Mouse (Mus musculus): ENCODE results near the gene Lrrk1.

DNA sequence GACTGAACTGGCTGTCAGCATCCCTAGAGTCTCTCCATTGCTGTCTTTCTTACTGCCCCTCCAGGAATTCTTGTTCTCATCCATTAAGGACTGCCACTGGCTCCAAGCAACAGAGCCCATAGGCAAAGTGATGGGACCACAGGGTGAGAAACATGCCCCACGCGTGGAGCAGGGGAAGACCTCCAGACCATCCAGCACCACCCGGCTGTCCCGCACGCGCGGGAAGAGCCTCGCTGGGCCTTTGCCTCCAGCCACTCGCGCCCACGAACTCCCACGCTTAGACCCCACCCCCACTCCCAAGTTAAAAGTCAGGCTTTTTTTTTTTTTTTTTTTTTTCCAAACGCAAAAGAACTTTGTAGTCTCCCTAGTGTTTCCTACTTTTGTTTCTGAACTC, 734 bp downstream of the Lrrk1 start:
- TF ChIP-seq CHD2 (IDR thresholded peaks at IDR 0.05; ENCODE audit: low read length): no peak
- no peak for TF ChIP-seq MAFK (IDR thresholded peaks at IDR 0.05; ENCODE audit: insufficient replicate concordance, low read length)
- TF ChIP-seq CTCF (conservative IDR thresholded peaks at IDR 0.05 in 1 of 2, IDR thresholded peaks at IDR 0.05 in 1 of 2; ENCODE audit: low read depth in 2 of 2, low read length in 2 of 2): no peak
- no peak for TF ChIP-seq MAZ (IDR thresholded peaks at IDR 0.05; ENCODE audit: low read depth, low read length)
- TF ChIP-seq MYC (IDR thresholded peaks at IDR 0.05; ENCODE audit: low read depth, low read length): no peak
- TF ChIP-seq POLR2A (IDR thresholded peaks at IDR 0.05; ENCODE audit: low read depth, low read length): no peak
- no peak for TF ChIP-seq HCFC1 (IDR thresholded peaks at IDR 0.05; ENCODE audit: low read depth, low read length)
- no peak for TF ChIP-seq POLR2AphosphoS2 (IDR thresholded peaks at IDR 0.05; ENCODE audit: low read depth, low read length)
- TF ChIP-seq NRF1 (IDR thresholded peaks at IDR 0.05; ENCODE audit: low read depth, low read length): no peak
- no peak for TF ChIP-seq GABPA (IDR thresholded peaks at IDR 0.05; ENCODE audit: insufficient replicate concordance, low read depth, low read length)

Data from CH12.LX (cell line).